Mouse (Mus musculus): ENCODE results near the gene Sypl2.

The Sypl2 gene

GRCm38 (mm10) chr3:108205601-108206000, 20.8 kb downstream of the Sypl2 start:
- in situ Hi-C loops (cut with MboI, MseI) = no loop called here

- in situ Hi-C loops (cut with MboI, MseI) = no loop called here
Measured at GRCm38 (mm10) chr3:108204470-108204869, 22.0 kb downstream of the Sypl2 start.

DNA sequence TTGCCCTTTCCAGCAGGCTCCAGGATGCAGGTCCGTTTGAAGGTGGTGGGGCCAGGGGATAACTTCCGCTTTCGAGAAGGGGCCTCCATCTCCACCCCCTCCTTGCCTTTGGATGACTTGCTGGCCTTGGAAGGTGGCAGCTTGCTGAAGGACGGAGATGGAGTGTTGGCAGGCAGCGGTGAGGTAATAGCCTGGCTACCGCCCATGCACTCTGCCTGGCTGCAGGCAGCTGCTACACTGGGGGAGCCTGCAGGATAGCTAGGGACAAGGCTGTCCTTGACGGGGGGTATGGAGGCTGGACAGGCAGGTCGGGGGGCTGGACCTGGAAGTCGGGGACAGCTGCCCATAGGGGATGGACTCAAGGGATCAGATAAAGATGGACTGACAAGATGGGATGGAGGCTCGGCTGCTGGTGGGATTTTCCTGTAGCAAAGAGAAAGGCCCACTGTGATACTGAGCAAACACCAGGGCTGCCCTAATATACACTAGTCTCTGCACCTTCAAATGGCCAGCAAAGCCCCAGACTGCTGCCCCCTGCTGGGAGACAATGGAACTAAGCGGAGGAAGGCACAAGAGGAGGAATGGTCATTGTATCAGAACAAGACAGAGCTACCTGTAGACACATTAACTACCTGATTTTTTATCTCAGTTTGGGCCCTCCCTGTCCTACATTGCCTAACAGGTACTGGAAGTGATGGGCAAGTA, 22.7 kb downstream of the Sypl2 start:
- in situ Hi-C loops (cut with MboI, MseI) = no loop called here

DNA sequence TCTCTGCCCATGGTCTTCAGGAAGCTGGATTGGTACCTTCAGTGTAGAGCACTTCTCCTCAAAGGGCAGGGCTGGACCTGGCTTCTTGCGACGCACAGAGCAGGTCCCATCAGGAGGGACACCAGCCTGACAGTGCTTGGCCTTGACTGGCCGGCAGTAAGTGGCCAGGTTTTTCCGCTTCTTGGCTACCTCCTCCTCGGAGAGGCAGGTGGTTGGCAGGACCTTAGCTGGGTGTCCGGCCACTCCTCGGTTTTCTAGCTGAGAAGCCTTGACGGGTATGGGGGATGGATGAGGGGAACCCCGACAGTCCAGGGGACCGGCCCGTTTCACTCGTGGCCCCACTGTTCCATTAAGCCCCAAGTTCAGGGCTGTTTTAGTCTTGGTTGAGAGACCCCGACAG, 23.2 kb downstream of the Sypl2 start:
- in situ Hi-C loops (cut with MboI, MseI) = no loop called here

DNA sequence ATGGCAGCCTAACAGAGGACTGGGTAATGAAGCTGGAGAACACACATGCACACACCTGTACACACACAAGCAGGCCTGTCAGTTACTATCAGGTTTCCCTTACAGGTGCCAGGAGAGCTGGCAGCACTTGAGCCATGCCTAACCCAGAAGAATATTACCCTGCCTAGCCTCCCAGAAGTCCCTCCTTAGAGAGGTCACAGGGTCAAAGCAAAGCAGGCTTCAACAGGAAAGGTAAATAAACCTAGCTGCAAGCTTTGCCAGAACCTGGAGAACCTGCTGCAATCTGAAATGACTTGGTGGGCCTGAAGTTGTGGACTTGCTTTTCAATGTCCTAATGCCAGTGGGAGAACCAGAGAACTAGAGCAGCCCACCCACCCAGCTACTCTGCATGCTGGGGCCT, 23.9 kb downstream of the Sypl2 start:
- in situ Hi-C loops (cut with MboI, MseI) = no loop called here

GRCm38 (mm10) chr3:108200329-108201323, 25.8 kb downstream of the Sypl2 start, which contains the start of gene Cyb561d1:
Gene Cyb561d1, minus strand, starts transcription at chr3:108201212.
- in situ Hi-C loops (cut with MboI, MseI) = no loop called here

DNA sequence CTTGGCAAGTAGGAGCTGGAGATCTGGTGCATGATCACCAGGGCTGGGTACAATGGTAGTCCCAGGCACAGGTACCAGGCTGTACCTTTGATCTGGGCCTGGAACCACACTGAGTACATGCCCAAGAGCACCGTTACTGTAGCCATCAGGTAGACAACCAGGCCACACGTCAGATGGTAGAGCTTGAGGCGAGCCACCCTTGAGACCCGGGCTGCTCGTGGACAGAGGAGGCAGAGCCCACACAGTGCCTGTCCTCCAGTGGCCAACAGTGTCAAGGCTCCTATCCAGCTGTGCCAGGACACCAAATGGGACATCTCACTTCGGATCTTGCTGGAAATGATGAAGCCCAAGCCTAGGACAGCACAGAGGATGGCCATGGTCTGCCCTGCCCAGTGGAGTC, 27.2 kb downstream of the Sypl2 start:
- in situ Hi-C loops (cut with MboI, MseI) = no loop called here

- in situ Hi-C loops (cut with MboI, MseI) = no loop called here
Measured at GRCm38 (mm10) chr3:108197066-108197497, 29.4 kb downstream of the Sypl2 start.

GRCm38 (mm10) chr3:108195941-108196590, 30.4 kb downstream of the Sypl2 start:
- in situ Hi-C loops (cut with MboI, MseI) = no loop called here

DNA sequence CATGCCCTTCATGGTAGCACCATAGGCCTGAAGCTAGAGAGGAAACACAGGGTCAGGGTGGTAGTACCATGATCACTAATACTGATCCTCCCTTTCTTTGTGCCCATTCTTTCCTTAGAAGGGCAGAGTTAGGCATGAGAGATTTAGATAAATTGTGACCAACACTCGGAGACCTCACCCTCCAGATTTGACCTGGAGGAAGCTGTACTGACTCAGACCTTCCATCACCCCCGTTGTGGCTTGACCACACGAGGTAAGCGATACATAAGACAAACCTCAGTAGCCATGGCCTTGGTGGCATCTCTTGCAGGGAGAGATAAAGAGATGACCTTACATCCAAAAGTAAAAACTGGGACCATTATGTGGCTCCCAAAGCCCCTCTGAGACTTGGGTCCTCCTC, 31.2 kb downstream of the Sypl2 start:
- in situ Hi-C loops (cut with MboI, MseI) = no loop called here

DNA sequence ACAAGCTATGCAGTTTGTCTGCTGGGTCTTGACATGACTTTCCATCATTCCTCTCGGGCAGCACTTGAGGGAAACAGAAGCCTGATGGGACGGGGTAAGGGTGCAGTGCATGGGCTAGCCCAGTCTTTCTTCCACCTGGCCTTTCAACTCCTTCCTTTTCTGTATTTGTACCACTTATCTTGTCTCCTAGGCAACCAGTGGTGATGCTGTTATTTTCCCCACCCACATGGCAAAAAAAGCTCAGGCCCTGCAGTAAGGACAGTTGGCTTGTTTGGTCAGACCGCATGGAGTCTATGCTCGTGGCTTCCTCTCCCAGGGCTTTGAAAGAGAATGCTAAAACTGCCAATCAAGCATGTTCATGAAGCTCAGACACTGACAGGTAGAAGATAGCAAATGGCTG, 32.8 kb downstream of the Sypl2 start:
- in situ Hi-C loops (cut with MboI, MseI) = no loop called here

DNA sequence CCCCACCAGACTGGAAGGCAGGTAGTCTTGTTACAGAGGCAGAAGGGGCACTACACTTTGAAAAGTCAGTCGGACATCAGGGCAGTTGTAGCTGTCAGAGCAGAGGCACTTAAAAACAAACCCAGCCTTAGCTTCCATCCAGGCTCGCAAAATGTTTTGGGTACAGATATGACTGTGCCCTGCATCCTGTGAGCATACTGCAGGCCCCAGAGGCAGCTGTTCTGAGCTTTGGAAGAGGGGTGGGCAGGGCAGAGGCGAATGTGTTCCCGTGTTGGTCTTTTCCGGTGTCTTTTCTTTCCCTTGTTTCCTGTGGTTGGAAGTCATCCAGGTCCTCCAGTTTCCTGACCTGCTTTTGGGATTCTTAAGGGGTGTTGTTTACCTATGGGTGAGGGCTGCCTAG, 36.6 kb downstream of the Sypl2 start:
- in situ Hi-C loops (cut with MboI, MseI) = no loop called here

DNA sequence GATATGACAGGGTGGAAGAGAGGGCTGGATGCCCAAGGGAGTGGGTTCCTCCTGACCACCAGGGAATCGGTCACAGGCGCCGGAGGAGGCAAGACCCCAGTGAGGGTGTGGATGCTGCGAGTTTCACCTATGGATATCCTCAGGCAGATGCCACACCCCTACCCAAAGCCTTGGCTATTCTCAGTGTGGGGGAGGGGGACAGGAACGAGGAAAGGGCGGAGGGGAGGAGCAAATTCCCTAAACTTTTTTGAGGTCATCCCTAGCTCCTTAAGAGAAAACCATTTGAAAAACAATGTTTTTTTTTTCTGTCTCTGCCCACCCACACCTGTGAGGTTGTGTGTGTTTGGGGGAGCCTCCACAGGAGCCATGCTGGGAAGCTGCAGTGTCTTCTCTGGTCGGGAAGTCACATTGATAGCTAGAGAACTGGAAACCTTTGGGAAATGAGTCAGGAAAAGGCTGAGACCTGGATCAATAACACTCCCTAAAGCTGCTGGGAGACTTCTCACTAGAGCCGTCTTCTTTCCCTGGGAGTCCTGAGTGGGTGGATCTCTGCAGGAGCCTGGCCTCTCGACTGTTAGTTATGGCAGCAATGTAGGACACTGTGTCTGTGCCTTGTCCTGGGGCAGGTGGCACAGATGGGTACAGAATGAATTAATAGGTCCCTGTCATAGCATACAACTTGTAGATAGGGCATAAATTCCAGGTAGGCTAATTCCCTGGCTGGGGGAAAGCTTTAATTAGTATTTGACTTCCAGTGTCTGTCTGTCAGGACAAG, 37.5 kb downstream of the Sypl2 start:
- in situ Hi-C loops (cut with MboI, MseI) = no loop called here

DNA sequence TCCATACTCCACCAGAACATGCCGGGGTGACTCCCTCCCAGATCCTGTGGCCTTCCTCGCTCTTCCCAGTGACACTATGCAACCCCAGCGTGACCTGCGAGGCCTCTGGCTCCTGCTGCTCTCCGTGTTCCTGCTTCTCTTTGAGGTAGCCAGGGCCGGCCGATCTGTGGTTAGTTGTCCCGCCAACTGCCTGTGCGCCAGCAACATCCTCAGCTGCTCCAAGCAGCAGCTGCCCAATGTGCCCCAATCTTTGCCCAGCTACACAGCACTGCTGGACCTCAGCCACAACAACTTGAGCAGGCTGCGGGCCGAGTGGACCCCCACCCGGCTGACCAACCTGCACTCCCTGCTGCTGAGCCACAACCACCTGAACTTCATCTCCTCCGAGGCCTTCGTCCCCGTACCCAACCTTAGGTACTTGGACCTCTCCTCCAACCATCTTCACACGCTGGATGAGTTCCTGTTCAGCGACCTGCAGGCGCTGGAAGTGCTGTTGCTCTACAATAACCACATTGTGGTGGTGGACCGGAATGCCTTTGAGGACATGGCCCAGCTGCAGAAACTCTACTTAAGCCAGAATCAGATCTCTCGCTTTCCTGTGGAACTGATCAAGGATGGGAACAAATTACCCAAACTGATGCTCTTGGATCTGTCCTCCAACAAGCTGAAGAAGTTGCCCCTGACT, 39.2 kb downstream of the Sypl2 start:
- in situ Hi-C loops (cut with MboI, MseI) = no loop called here

DNA sequence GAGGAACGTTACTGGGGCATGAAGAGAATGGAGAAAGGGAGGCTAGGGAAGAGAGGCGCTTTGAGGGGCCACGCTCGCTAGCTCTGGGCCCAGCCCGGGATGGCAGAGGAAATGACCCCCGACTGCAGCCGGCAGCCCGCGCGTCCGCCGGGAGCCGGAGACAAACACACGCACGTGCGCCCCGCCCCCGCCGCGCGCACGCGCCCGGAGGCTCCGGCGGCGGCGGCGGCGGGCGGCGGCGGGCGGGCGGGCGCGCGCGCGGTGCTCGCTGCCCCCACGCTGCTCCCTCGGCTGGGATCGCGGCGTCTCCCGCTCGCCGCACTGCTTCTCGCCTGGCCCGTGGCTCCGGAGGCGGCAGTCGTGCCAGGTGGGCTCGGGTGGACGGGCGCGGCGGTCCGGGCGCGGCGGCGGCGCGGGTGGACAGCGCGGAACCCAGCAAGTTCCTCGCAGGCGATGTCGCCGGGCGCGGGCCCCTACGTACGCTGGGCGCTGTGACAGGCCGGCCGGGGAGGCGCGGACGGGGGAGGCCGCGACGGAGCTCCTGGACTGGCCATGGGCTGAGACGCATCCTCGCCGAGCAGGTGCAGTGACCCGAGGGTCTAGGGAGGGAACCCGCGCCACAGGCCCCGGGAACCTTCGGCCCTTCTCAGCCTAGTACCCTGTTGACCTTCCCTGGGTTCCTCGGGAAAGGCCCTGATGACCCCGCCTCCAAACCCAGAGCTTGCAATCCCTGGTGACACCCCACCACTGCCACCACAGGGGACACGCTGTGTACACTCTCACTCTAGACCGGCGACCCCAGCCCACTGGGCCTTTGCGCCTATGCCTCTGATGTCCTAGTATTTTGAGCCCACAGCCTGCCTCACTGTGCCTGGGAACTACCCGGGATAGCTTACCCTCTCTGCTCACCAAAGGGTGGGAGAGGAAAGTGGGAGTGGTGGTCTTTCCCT, 40.1 kb downstream of the Sypl2 start, which contains the start of gene Amigo1:
Gene Amigo1 (plus strand): TSS at position 238 of the 950 bp plus-strand sequence.
- in situ Hi-C loops (cut with MboI, MseI) = no loop called here

DNA sequence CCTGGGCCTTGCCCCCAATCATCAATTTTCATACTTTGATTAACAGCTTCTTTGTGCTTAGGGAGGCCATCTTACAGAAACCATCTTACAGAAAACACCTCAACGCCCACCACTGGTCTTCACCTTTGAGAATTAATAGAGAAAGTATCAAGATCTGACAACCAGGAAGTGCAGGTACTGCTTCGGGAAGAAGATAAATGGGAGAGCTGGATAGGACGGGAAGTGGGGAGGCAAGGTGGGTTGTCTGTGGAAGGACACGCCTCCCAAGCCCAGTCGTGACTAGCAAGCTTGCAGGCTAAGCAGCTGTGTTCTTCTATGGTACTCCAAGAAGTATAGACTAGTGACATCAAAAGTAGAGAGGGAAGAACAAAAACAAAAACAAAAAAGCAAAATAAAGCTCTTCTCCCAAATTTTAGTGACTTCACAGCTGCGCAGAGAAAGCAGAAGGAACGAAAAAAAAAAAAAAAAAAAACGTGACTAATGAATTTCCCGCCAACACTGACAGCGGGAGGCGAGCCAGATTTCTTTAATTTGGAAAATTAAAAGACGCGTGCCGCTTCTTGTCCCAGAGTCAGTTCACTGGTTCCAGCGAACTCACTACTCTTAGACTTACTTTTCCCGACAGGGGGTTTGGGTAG, 40.9 kb downstream of the Sypl2 start:
- in situ Hi-C loops (cut with MboI, MseI) = no loop called here

DNA sequence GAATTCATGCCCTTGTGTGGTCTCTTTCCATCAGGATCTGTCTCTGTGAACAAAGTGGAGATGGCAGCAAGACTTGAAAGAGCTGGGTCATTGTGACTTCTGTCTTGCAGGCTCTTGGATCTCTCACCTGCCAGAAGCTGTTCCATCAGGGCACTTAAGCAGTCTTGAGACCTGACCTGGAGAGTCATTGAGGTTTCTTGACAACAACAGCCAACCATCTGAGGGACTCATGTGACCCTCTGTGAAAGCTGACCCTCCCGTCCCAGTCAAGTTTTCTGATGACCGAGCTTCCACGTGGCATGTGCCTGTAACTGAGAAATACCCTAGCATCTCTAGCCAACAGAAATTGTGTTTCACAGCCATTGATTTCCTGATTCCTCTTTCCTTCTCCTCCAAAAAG, 41.7 kb downstream of the Sypl2 start:
- in situ Hi-C loops (cut with MboI, MseI) = no loop called here

- in situ Hi-C loops (cut with MboI, MseI) = no loop called here
Measured at GRCm38 (mm10) chr3:108180514-108180913, 45.9 kb downstream of the Sypl2 start.

Data from T-helper 1 cell (primary cell).